Mouse (Mus musculus) embryonic facial prominence, embryonic 11.5 days (tissue): ENCODE data around the gene Prap1. TPM values are rescaled to one million over a fixed set of nuclear protein-coding genes. Genes with fewer than 3 reads are reported as not detected.
A peak's percentile ranks its signal among the peaks of the same experiment; 100 is the strongest.

ENCODE experiments used
- ATAC-seq: fragments of 200-750 bp; cut with Nextera tagmentation; replicated peaks from 2 replicates; pipeline ENCODE4 v1.8.0; 2017; ENCODE audit warnings: low read depth; ENCODE audit not compliant: insufficient number of reproducible peaks, low FRiP score, low TSS enrichment
- DNase-seq: peaks from one replicate; pipeline ENCODE4 v3.0.0-alpha.2; 2015; ENCODE audit warnings: low spot score
- H3K27ac ChIP-seq: fragments of 300-500 bp; sonication (generic); replicated peaks from 2 replicates; pipeline ENCODE4 v1.5.1; 2014; ENCODE audit warnings: mild to moderate bottlenecking, low read depth, low read length, control low read depth
- H3K27me3 ChIP-seq: fragments of 300-500 bp; sonication (generic); 2 replicates; pipeline ENCODE4 v1.6.1; 2014; ENCODE audit warnings: mild to moderate bottlenecking, low read length, moderate library complexity, mixed read lengths; ENCODE audit not compliant: control insufficient read depth, insufficient read depth
- H3K36me3 ChIP-seq: fragments of 300-500 bp; sonication (generic); replicated peaks from 2 replicates; pipeline ENCODE4 v1.6.1; 2014; ENCODE audit warnings: low read depth, mild to moderate bottlenecking, low read length, moderate library complexity, mixed read lengths; ENCODE audit not compliant: control insufficient read depth, insufficient read depth
- H3K4me1 ChIP-seq: fragments of 300-500 bp; sonication (generic); 2 replicates; pipeline ENCODE4 v1.6.1; 2014; ENCODE audit warnings: low read length, mixed read lengths; ENCODE audit not compliant: control insufficient read depth, insufficient read depth
- H3K4me2 ChIP-seq: fragments of 300-500 bp; sonication (generic); 2 replicates; pipeline ENCODE4 v1.6.1; 2014; ENCODE audit warnings: low read depth, mild to moderate bottlenecking, control low read depth, low read length, moderate library complexity
- H3K4me3 ChIP-seq: fragments of 300-500 bp; sonication (generic); 2 replicates; pipeline ENCODE4 v1.5.1; 2014; ENCODE audit warnings: low read depth, low read length, control low read depth
- H3K9ac ChIP-seq: fragments of 300-500 bp; sonication (generic); replicated peaks from 2 replicates; pipeline ENCODE4 v1.6.1; 2014; ENCODE audit warnings: mild to moderate bottlenecking, control low read depth, low read length
- H3K9me3 ChIP-seq: fragments of 300-500 bp; sonication (generic); replicated peaks from 2 replicates; pipeline ENCODE4 v1.6.1; 2016; ENCODE audit warnings: mild to moderate bottlenecking, low read length, inconsistent platforms, mixed read lengths; ENCODE audit not compliant: control insufficient read depth
- WGBS: fragments of 180-500 bp; shearing (Covaris S2); extraction: QIAGEN DNeasy Blood & Tissue Kit; methylation state at CpG from one replicate; pipeline ENCODE4 v1.1.7; 2014; 5-methylcytosine and 5-hydroxymethylcytosine counted together
- polyA plus RNA-seq: library from polyadenylated mRNA; unstranded; fragments of >200 nt; fragmentation: Nextera tagmentation; extraction: Ambion mirVana; gene quantifications from 2 replicates; pipeline ENCODE4 v1.2.1, GENCODE M21; 2014

Gene Prap1
- polyA plus RNA-seq, result not detected in 2 replicates

GRCm38 (mm10) chr7:140092924-140093528, at the start of gene Prap1:
Prap1 (plus strand) TSS chr7:140093395.
- no peaks in the 10 kb centered on the region for H3K27me3 ChIP-seq
- WGBS, result 72% methylated on average over 5 of the region's 5 CpGs

GRCm38 (mm10) chr7:140045546-140045945, 47.6 kb upstream of the Prap1 start:
- peaks cover 7% of the 10 kb centered on the region; the same call in 1 of the 2 replicates for H3K4me1 ChIP-seq
- H3K4me3 ChIP-seq, result no peak overlapping the region
- 73% methylated on average over 4 of the region's 4 CpGs for WGBS
- no peaks in the 10 kb centered on the region for H3K9me3 ChIP-seq
- H3K36me3 ChIP-seq, result no peaks in the 10 kb centered on the region
- H3K27ac ChIP-seq, result no peak overlapping the region
- H3K27me3 ChIP-seq, result peaks cover 50% of the 10 kb centered on the region
- ATAC-seq, result no peak
- H3K9ac ChIP-seq, result no peak overlapping the region
- DNase-seq, result no peak
- no peak overlapping the region for H3K4me2 ChIP-seq

More at GRCm38 (mm10) chr7:140092924-140093528, at the start of gene Prap1:
- ATAC-seq (no peak), DNase-seq (no peak)
- Histone ChIP-seq H3K36me3 (no peaks in the 10 kb centered on the region), H3K9me3 (no peaks in the 10 kb centered on the region), H3K4me3 (no peak within 1 kb of the TSS), H3K4me2 (no peak within 1 kb of the TSS), H3K27ac (no peak within 1 kb of the TSS), H3K4me1 (no peaks in the 10 kb centered on the region), H3K9ac (no peak within 1 kb of the TSS)

- peak; percentile 38 for DNase-seq
- peaks cover 60% of the 10 kb centered on the region for H3K27me3 ChIP-seq
- no peak overlapping the region for H3K27ac ChIP-seq
- H3K4me3 ChIP-seq, result peak overlapping the region; percentile 31
- ATAC-seq, result no peak
- no peaks in the 10 kb centered on the region for H3K36me3 ChIP-seq
- WGBS, result under 1% methylated on average over 33 of the region's 33 CpGs
- peak overlapping the region; percentile 19 for H3K9ac ChIP-seq
- H3K4me1 ChIP-seq, result peaks cover 7% of the 10 kb centered on the region; the same call in 1 of the 2 replicates
- peak overlapping the region; percentile 39 for H3K4me2 ChIP-seq
- H3K9me3 ChIP-seq, result no peaks in the 10 kb centered on the region
These were observed 45.3 kb upstream of the Prap1 start for GRCm38 (mm10) chr7:140047811-140048311.

- Histone ChIP-seq H3K4me1 (peaks cover 7% of the 10 kb centered on the region; the same call in 1 of the 2 replicates), H3K9ac (0 out of 2 replicates have a peak within 1 kb of the TSS, but pooled peaks have one; percentile 13), H3K36me3 (no peaks in the 10 kb centered on the region), H3K4me2 (peak within 1 kb of the TSS; percentile 57), H3K27ac (no peak within 1 kb of the TSS), H3K4me3 (peak within 1 kb of the TSS; percentile 31), H3K9me3 (no peaks in the 10 kb centered on the region), H3K27me3 (peaks cover 60% of the 10 kb centered on the region)
- peak; percentile 63 for ATAC-seq
- WGBS, result under 1% methylated on average over 56 of the region's 56 CpGs
- peak; percentile 18 for DNase-seq
These were observed 44.7 kb upstream of the Prap1 start, which contains the start of gene Msx3 for GRCm38 (mm10) chr7:140048361-140049114. Msx3 (minus strand) TSS chr7:140049089.

- Histone ChIP-seq H3K4me1 (peaks cover 7% of the 10 kb centered on the region; the same call in 1 of the 2 replicates), H3K4me2 (peak overlapping the region; percentile 57), H3K27me3 (peaks cover 60% of the 10 kb centered on the region), H3K27ac (no peak overlapping the region), H3K9ac (no peak overlapping the region), H3K4me3 (peak overlapping the region; percentile 31), H3K9me3 (no peaks in the 10 kb centered on the region), H3K36me3 (no peaks in the 10 kb centered on the region)
- WGBS, result 1% methylated on average over 34 of the region's 34 CpGs
- peak; percentile 64 for ATAC-seq
- DNase-seq, result peak; percentile 55
These were observed 44.0 kb upstream of the Prap1 start for GRCm38 (mm10) chr7:140049115-140049689.

GRCm38 (mm10) chr7:140054124-140054523, 39.1 kb upstream of the Prap1 start:
- H3K4me1 ChIP-seq, result peaks cover 2% of the 10 kb centered on the region; the same call in 1 of the 2 replicates
- H3K4me3 ChIP-seq, result no peak overlapping the region
- WGBS, result 77% methylated on average over 4 of the region's 4 CpGs
- H3K36me3 ChIP-seq, result no peaks in the 10 kb centered on the region
- ATAC-seq (no peak), DNase-seq (no peak)
- H3K9ac ChIP-seq, result no peak overlapping the region
- H3K27me3 ChIP-seq, result peaks cover 32% of the 10 kb centered on the region
- no peaks in the 10 kb centered on the region for H3K9me3 ChIP-seq
- H3K4me2 ChIP-seq, result no peak overlapping the region
- H3K27ac ChIP-seq, result no peak overlapping the region

GRCm38 (mm10) chr7:140057413-140058407, 35.5 kb upstream of the Prap1 start:
- WGBS, result 3% methylated on average over 53 of the region's 53 CpGs
- peaks cover 45% of the 10 kb centered on the region for H3K27me3 ChIP-seq
- H3K27ac ChIP-seq, result 0 out of 2 replicates have a peak overlapping the region, but pooled peaks have one; percentile 13
- H3K9ac ChIP-seq, result peak overlapping the region; percentile 81
- ATAC-seq, result peak; percentile 68
- peak overlapping the region; percentile 82 for H3K4me2 ChIP-seq
- H3K36me3 ChIP-seq, result no peaks in the 10 kb centered on the region
- peak; percentile 81 for DNase-seq
- no peaks in the 10 kb centered on the region for H3K9me3 ChIP-seq
- 0 out of 2 replicates have a peak, but pooled peaks cover 4% of the 10 kb centered on the region for H3K4me1 ChIP-seq
- H3K4me3 ChIP-seq, result peak overlapping the region; percentile 41
